8 mouse cellular contexts compared by ENCODE assay signal in genomic region chr5:119400223-119400935, GRCm38 (mm10).
A peak's percentile ranks its signal among the peaks of the same experiment; 100 is the strongest.
DNase-seq lines count a peak whose midpoint lies in the region; ATAC-seq lines count a peak whose summit lies in the region.
"Had no signal": no experiment of that assay in that cellular context is flagged by ENCODE, and none has a peak within 500 bp of the region (broad histone marks: within the 10 kb centered on the region; RNA-seq: fewer than 3 reads in every experiment).

No protein-coding gene starts in this region.

- peaks cover 19% of the 10 kb centered on the region for H3K4me1 ChIP-seq in lung, embryonic 15.5 days
- H3K4me1 ChIP-seq in heart, embryonic 16.5 days (ENCODE audit: control insufficient read depth, insufficient read depth, low read length): peaks cover 5% of the 10 kb centered on the region; the same call in 1 of the 2 replicates
- H3K4me1 ChIP-seq in liver, embryonic 11.5 days (replicated peaks; ENCODE audit: control insufficient read depth, insufficient read depth, low read length): no peaks in the 10 kb centered on the region; the same call in 1 of the 2 replicates

- no peak overlapping the region for H3K4me2 ChIP-seq in lung, embryonic 15.5 days
- no peak overlapping the region for H3K4me2 ChIP-seq in heart, embryonic 16.5 days (ENCODE audit: low read depth, low read length)
- no peak overlapping the region for H3K4me2 ChIP-seq in liver, embryonic 11.5 days

- no peaks in the 10 kb centered on the region for H3K36me3 ChIP-seq in lung, embryonic 15.5 days
- H3K36me3 ChIP-seq in heart, embryonic 16.5 days (ENCODE audit: control insufficient read depth, insufficient read depth): no peaks in the 10 kb centered on the region
- H3K36me3 ChIP-seq in liver, embryonic 11.5 days (ENCODE audit: control insufficient read depth, insufficient read depth, low read length): no peaks in the 10 kb centered on the region

- H3K27me3 ChIP-seq in lung, embryonic 15.5 days: no peaks in the 10 kb centered on the region
- no peaks in the 10 kb centered on the region for H3K27me3 ChIP-seq in heart, embryonic 16.5 days (ENCODE audit: control insufficient read depth, insufficient read depth, low read length)
- H3K27me3 ChIP-seq in liver, embryonic 11.5 days (replicated peaks; ENCODE audit: control insufficient read depth, insufficient read depth, low read length): no peaks in the 10 kb centered on the region

- no peaks in the 10 kb centered on the region for H3K9me3 ChIP-seq in lung, embryonic 15.5 days
- H3K9me3 ChIP-seq in heart, embryonic 16.5 days (replicated peaks; ENCODE audit: control insufficient read depth, low read length): 0 out of 2 replicates have a peak, but pooled peaks cover 2% of the 10 kb centered on the region
- no peaks in the 10 kb centered on the region for H3K9me3 ChIP-seq in liver, embryonic 11.5 days (ENCODE audit: control insufficient read depth, low read length)

- DNase-seq in lung, adult 18-20 months: no peak
- DNase-seq in liver, embryonic 11.5 days (ENCODE audit: low spot score): no peak
- peak; percentile 43 for DNase-seq in thymus, postnatal 25 days
- no peak for DNase-seq in right cerebral cortex, postnatal 4 days
- DNase-seq: cerebellum, postnatal 14 days had no signal

- ATAC-seq in lung, embryonic 15.5 days (ENCODE audit: borderline replicate concordance, extremely low read depth, low FRiP score, low TSS enrichment): peak; percentile 60; the same call in 1 of the 2 replicates
- 0 out of 2 replicates have a peak, but pooled peaks have one; percentile 28 for ATAC-seq in heart, embryonic 16.5 days (replicated peaks; ENCODE audit: extremely low read depth, insufficient read depth, low FRiP score)
- ATAC-seq in liver, embryonic 11.5 days (replicated peaks; ENCODE audit: low FRiP score): no peak
- ATAC-seq in monocyte, adult 5-6 weeks (replicated peaks; ENCODE audit: insufficient number of reproducible peaks, low FRiP score, low TSS enrichment, poor library complexity, severe bottlenecking): no peak

- H3K4me3 ChIP-seq in lung, embryonic 15.5 days: no peak overlapping the region
- no peak overlapping the region for H3K4me3 ChIP-seq in heart, embryonic 16.5 days (ENCODE audit: low read length)
- no peak overlapping the region for H3K4me3 ChIP-seq in liver, embryonic 11.5 days (ENCODE audit: low read depth, low read length)

- peak overlapping the region; percentile 81 for H3K27ac ChIP-seq in lung, embryonic 15.5 days
- H3K27ac ChIP-seq in heart, embryonic 16.5 days (ENCODE audit: low read length): peak overlapping the region; percentile 21; the same call in 1 of the 2 replicates
- peak overlapping the region; percentile 9; the same call in 1 of the 2 replicates for H3K27ac ChIP-seq in liver, embryonic 11.5 days (ENCODE audit: low read depth, low read length)

- 3% methylated on average over 6 of the region's 6 CpGs for WGBS in lung, embryonic 15.5 days
- 19% methylated on average over 6 of the region's 6 CpGs for WGBS in heart, embryonic 16.5 days
- whole genome bisulfite sequencing in liver, embryonic 11.5 days: 8% methylated on average over 6 of the region's 6 CpGs

- H3K9ac ChIP-seq in lung, embryonic 15.5 days: no peak overlapping the region
- no peak overlapping the region for H3K9ac ChIP-seq in heart, embryonic 16.5 days (ENCODE audit: low read length)
- no peak overlapping the region for H3K9ac ChIP-seq in liver, embryonic 11.5 days (ENCODE audit: low read depth, low read length)

Comparison
In these comparisons a context has a peak if more than half of its experiments do, and no peak if none do; other contexts are left out.
1. ATAC-seq: peak in lung, embryonic 15.5 days (single experiment) and heart, embryonic 16.5 days (single experiment); none in liver, embryonic 11.5 days (single experiment) and monocyte, adult 5-6 weeks (single experiment).
2. H3K27ac ChIP-seq: peak in every context shown above with its lines; median percentile 81 in lung, embryonic 15.5 days; 21 in heart, embryonic 16.5 days; 9 in liver, embryonic 11.5 days.